Mouse (Mus musculus) G1E (cell line): ENCODE results near the gene Fam209. TPM values are rescaled to one million over a fixed set of nuclear protein-coding genes. Genes with fewer than 3 reads are reported as not detected.

Experiments
- ATAC-seq: 2 replicates; pipeline ENCODE4 v1.8.0; 2016; ENCODE audit warnings: mild to moderate bottlenecking; ENCODE audit not compliant: insufficient number of reproducible peaks, poor library complexity, low FRiP score, severe bottlenecking; ENCODE audit errors: extremely low read depth
- DNase-seq: peaks from one replicate; pipeline ENCODE4 v3.0.0; 2012; ENCODE audit warnings: low spot score
- H3K27me3 ChIP-seq: 2 replicates; pipeline ENCODE4 v1.6.1; 2012; ENCODE audit warnings: mild to moderate bottlenecking, low read length, inconsistent platforms; ENCODE audit not compliant: insufficient read depth
- H3K36me3 ChIP-seq: replicated peaks from 2 replicates; pipeline ENCODE3; 2012; ENCODE audit warnings: mild to moderate bottlenecking, inconsistent platforms
- H3K4me1 ChIP-seq: 2 replicates; pipeline ENCODE4 v1.6.1; 2012; ENCODE audit warnings: low read depth, low read length, inconsistent platforms, mixed read lengths; ENCODE audit not compliant: insufficient read depth
- H3K4me3 ChIP-seq: 2 replicates; pipeline ENCODE4 v1.5.1; 2012; ENCODE audit warnings: low read depth, mild to moderate bottlenecking, inconsistent platforms, low read length, moderate library complexity, mixed read lengths
- H3K9me3 ChIP-seq: replicated peaks from 2 replicates; pipeline ENCODE4 v1.6.1; 2012; ENCODE audit warnings: inconsistent platforms
- CTCF ChIP-seq: IDR thresholded peaks from 2 replicates; pipeline ENCODE4 v1.5.1; 2012; ENCODE audit warnings: low read depth, low read length, inconsistent platforms, mixed read lengths
- GATA1 ChIP-seq: IDR thresholded peaks from 2 replicates; pipeline ENCODE4 v1.6.1; 2012; ENCODE audit warnings: borderline replicate concordance, low read length, inconsistent platforms, mixed read lengths
- GATA2 ChIP-seq: IDR thresholded peaks from 2 replicates; pipeline ENCODE4 v1.6.1; 2012; ENCODE audit warnings: low read depth, low read length, inconsistent platforms, borderline replicate concordance
- POLR2AphosphoS5 ChIP-seq: IDR thresholded peaks from 2 replicates; pipeline ENCODE4 v1.6.1; 2012; ENCODE audit warnings: low read depth, low read length, inconsistent platforms; ENCODE audit not compliant: insufficient replicate concordance
- TAL1 ChIP-seq: conservative IDR thresholded peaks from 2 replicates; pipeline ENCODE4 v1.6.1; 2012; ENCODE audit warnings: low read depth, low read length, inconsistent platforms, mixed read lengths
- polyA plus RNA-seq: library from polyadenylated mRNA; stranded (reverse); fragments of >175 nt; gene quantifications from 2 replicates; pipeline ENCODE4 v1.2.3, GENCODE M21; 2012
- total RNA-seq, 2 experiments: library from RNA; stranded (forward) in 1 of 2; stranded (reverse) in 1 of 2; fragments of 200-1000 nt in 1 of 2; fragments of >200 nt in 1 of 2; fragmentation: Nextera tagmentation in 1 of 2; gene quantifications; 2 replicates each; pipeline ENCODE4 v1.2.3; 2014 to 2017

The Fam209 gene
- total and polyA plus RNA-seq, 3 experiments: not detected

DNA sequence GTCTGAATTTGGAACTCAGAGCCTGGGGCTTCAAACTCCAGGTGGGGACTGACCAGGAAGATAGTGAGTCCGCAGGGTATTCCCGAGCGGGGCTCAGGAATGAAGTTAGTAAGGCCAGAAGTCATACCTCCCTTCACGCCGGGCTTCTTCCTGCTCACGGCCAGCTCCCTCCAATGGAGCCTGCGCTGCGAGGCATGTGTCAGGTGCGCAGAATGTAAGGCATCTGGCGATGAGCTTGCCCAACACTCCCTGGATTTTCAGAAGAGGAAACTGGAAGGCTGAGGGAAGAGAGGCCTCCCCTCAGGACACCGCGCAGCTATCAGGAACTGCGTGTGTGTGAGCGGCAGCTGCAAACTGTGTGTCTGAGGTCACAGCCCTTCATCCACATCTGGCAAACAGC, 29.8 kb downstream of the Fam209 start:
- Histone ChIP-seq H3K4me1 (peaks cover 2% of the 10 kb centered on the region; the same call in 1 of the 2 replicates), H3K27me3 (no peaks in the 10 kb centered on the region), H3K36me3 (no peaks in the 10 kb centered on the region), H3K9me3 (peaks cover 16% of the 10 kb centered on the region), H3K4me3 (no peak overlapping the region)
- no peak for ATAC-seq
- TF ChIP-seq TAL1 (no peak), GATA2 (no peak), GATA1 (no peak), CTCF (no peak), POLR2AphosphoS5 (no peak)
- DNase-seq: no peak

GRCm38 (mm10) chr2:172506121-172506520, 33.8 kb downstream of the Fam209 start:
- no peaks in the 10 kb centered on the region for H3K36me3 ChIP-seq
- TF ChIP-seq GATA1 (no peak), CTCF (no peak), GATA2 (no peak), POLR2AphosphoS5 (no peak), TAL1 (no peak)
- H3K27me3 ChIP-seq: no peaks in the 10 kb centered on the region
- H3K4me1 ChIP-seq: no peaks in the 10 kb centered on the region; the same call in 1 of the 2 replicates
- no peak for DNase-seq
- peaks cover 28% of the 10 kb centered on the region for H3K9me3 ChIP-seq
- no peak for ATAC-seq
- H3K4me3 ChIP-seq: no peak overlapping the region

GRCm38 (mm10) chr2:172510056-172510712, 37.9 kb downstream of the Fam209 start:
- no peaks in the 10 kb centered on the region for H3K4me1 ChIP-seq
- TF ChIP-seq GATA2: no peak
- TF ChIP-seq TAL1: no peak
- TF ChIP-seq POLR2AphosphoS5: no peak
- no peak for TF ChIP-seq CTCF
- TF ChIP-seq GATA1: no peak
- H3K36me3 ChIP-seq: no peaks in the 10 kb centered on the region
- H3K9me3 ChIP-seq: peaks cover 28% of the 10 kb centered on the region
- ATAC-seq (no peak), DNase-seq (no peak)
- no peak overlapping the region for H3K4me3 ChIP-seq
- H3K27me3 ChIP-seq: no peaks in the 10 kb centered on the region

- no peak overlapping the region for H3K4me3 ChIP-seq
- H3K9me3 ChIP-seq: peaks cover 30% of the 10 kb centered on the region
- DNase-seq (no peak), ATAC-seq (no peak)
- no peaks in the 10 kb centered on the region for H3K36me3 ChIP-seq
- no peaks in the 10 kb centered on the region for H3K27me3 ChIP-seq
- TF ChIP-seq TAL1 (no peak), GATA2 (no peak)
- no peaks in the 10 kb centered on the region for H3K4me1 ChIP-seq
These were observed 38.6 kb downstream of the Fam209 start for GRCm38 (mm10) chr2:172510899-172511298.

GRCm38 (mm10) chr2:172516407-172516992, 44.2 kb downstream of the Fam209 start:
- H3K36me3 ChIP-seq: no peaks in the 10 kb centered on the region
- DNase-seq: no peak
- H3K4me3 ChIP-seq: no peak overlapping the region
- no peak for ATAC-seq
- H3K4me1 ChIP-seq: no peaks in the 10 kb centered on the region
- H3K27me3 ChIP-seq: no peaks in the 10 kb centered on the region
- TF ChIP-seq POLR2AphosphoS5 (no peak), GATA1 (no peak), CTCF (no peak), TAL1 (no peak), GATA2 (no peak)
- peaks cover 52% of the 10 kb centered on the region for H3K9me3 ChIP-seq

DNA sequence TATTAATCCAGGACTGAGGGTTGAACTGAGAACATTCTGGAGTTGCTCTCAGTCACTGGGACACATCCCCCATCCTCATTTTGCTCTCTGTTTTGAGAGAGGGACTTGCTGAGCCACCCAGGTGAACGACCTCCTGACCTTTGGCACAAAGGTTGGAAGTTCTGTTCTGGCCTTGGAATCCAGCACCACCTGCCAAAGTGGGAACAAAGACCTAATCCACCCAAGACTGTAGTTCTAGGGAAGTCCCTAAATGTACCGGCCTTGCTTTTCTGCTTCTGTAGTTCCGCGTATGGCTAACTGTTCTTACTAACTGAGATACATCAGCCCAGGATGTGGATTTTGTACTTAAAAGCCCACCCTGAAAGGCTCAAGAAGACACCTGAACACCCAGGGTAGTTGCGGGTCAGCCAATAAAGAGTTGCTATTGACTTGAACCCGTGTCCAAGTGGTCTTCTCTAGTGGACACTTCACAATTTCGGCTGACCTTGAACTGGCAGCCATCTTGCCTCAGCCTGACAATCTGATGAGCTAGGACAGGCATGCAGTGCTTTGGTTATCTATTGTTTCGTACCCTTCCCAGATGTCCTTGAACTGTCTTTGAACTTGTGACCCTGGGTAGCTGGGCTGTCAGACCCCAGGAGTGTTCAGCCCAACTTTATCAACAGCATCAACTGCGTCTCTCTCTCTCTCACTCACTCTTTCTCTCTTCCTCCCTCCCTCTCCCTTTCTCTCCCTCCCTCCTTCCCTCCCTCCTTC, 48.5 kb downstream of the Fam209 start:
- no peak overlapping the region for H3K4me3 ChIP-seq
- TF ChIP-seq CTCF: no peak
- TF ChIP-seq TAL1: no peak
- TF ChIP-seq POLR2AphosphoS5: no peak
- TF ChIP-seq GATA1: no peak
- no peak for TF ChIP-seq GATA2
- peaks cover 66% of the 10 kb centered on the region for H3K9me3 ChIP-seq
- no peaks in the 10 kb centered on the region for H3K36me3 ChIP-seq
- H3K27me3 ChIP-seq: no peaks in the 10 kb centered on the region
- no peak for DNase-seq
- no peak for ATAC-seq
- H3K4me1 ChIP-seq: no peaks in the 10 kb centered on the region

GRCm38 (mm10) chr2:172522528-172522927, 50.2 kb downstream of the Fam209 start:
- Histone ChIP-seq H3K4me1 (no peaks in the 10 kb centered on the region), H3K9me3 (peaks cover 59% of the 10 kb centered on the region), H3K36me3 (no peaks in the 10 kb centered on the region), H3K4me3 (no peak overlapping the region), H3K27me3 (no peaks in the 10 kb centered on the region)
- no peak for TF ChIP-seq CTCF
- TF ChIP-seq GATA2: no peak
- no peak for TF ChIP-seq POLR2AphosphoS5
- TF ChIP-seq GATA1: no peak
- TF ChIP-seq TAL1: no peak
- no peak for ATAC-seq
- no peak for DNase-seq

Other genes starting within 250 kb of the Fam209 start
- gene Mc3r, start 224.0 kb upstream of the Fam209 start, total RNA-seq (2014; fragmentation: Nextera tagmentation): not detected in 2 replicates
- gene Mc3r, start 224.0 kb upstream of the Fam209 start, total RNA-seq (2017): 0.05 and 0.06 TPM in 2 replicates
- not detected in 2 replicates for gene Mc3r, start 224.0 kb upstream of the Fam209 start, polyA plus RNA-seq
- gene Fam210b, start 127.0 kb upstream of the Fam209 start, total RNA-seq (2014; fragmentation: Nextera tagmentation): 32.5 and 37.9 TPM in 2 replicates
- gene Fam210b, start 127.0 kb upstream of the Fam209 start, total RNA-seq (2017): 10.7 and 11.0 TPM in 2 replicates
- 14.7 and 18.1 TPM in 2 replicates for gene Fam210b, start 127.0 kb upstream of the Fam209 start, polyA plus RNA-seq
- 112 and 159 TPM in 2 replicates for gene Aurka, start 102.0 kb upstream of the Fam209 start, total RNA-seq (2014; fragmentation: Nextera tagmentation)
- 63.1 and 71.0 TPM in 2 replicates for gene Aurka, start 102.0 kb upstream of the Fam209 start, total RNA-seq (2017)
- 9.7 and 22.0 TPM in 2 replicates for gene Aurka, start 102.0 kb upstream of the Fam209 start, polyA plus RNA-seq
- gene Cstf1, start 101.8 kb upstream of the Fam209 start, total RNA-seq (2014; fragmentation: Nextera tagmentation): 74.9 and 88.9 TPM in 2 replicates
- gene Cstf1, start 101.8 kb upstream of the Fam209 start, total RNA-seq (2017): 34.2 and 42.7 TPM in 2 replicates
- 11.3 and 19.1 TPM in 2 replicates for gene Cstf1, start 101.8 kb upstream of the Fam209 start, polyA plus RNA-seq
- gene Cass4, start 78.7 kb upstream of the Fam209 start, total RNA-seq (2014; fragmentation: Nextera tagmentation): 0.83 TPM in 1 of 2 replicates, not detected in the other
- 0.46 and 0.87 TPM in 2 replicates for gene Cass4, start 78.7 kb upstream of the Fam209 start, total RNA-seq (2017)
- gene Cass4, start 78.7 kb upstream of the Fam209 start, polyA plus RNA-seq: 0.16 and 0.20 TPM in 2 replicates
- 22.7 and 26.2 TPM in 2 replicates for gene Rtf2, start 32.0 kb upstream of the Fam209 start, total RNA-seq (2014; fragmentation: Nextera tagmentation)
- gene Rtf2, start 32.0 kb upstream of the Fam209 start, total RNA-seq (2017): 112 and 135 TPM in 2 replicates
- 28.7 and 58.2 TPM in 2 replicates for gene Rtf2, start 32.0 kb upstream of the Fam209 start, polyA plus RNA-seq
- gene Gcnt7, start 13.9 kb upstream of the Fam209 start, total RNA-seq (2014; fragmentation: Nextera tagmentation): not detected in 2 replicates
- 0.22 TPM in 1 of 2 replicates, not detected in the other for gene Gcnt7, start 13.9 kb upstream of the Fam209 start, total RNA-seq (2017)
- not detected in 2 replicates for gene Gcnt7, start 13.9 kb upstream of the Fam209 start, polyA plus RNA-seq
- not detected in 2 replicates for gene Tfap2c, start 77.1 kb downstream of the Fam209 start, total RNA-seq (2014; fragmentation: Nextera tagmentation)
- gene Tfap2c, start 77.1 kb downstream of the Fam209 start, total RNA-seq (2017): 0.05 TPM in 1 of 2 replicates, not detected in the other
- gene Tfap2c, start 77.1 kb downstream of the Fam209 start, polyA plus RNA-seq: not detected in 2 replicates